Mouse (Mus musculus) cerebellum, postnatal 36 days (tissue): ENCODE measurements around the gene Slc16a10.

ENCODE experiments used
- DNase-seq, 2 experiments: peaks; one replicate each; pipeline ENCODE4 v3.0.0; 2021 to 2022; ENCODE audit warnings: mixed read lengths in 2 of 2

Gene Slc16a10

GRCm38 (mm10) chr10:40141864-40142523 lies at the start of gene Slc16a10:
Gene Slc16a10, minus strand, starts transcription at chr10:40142258.
- peak; percentile 92 to 96 for DNase-seq

DNA sequence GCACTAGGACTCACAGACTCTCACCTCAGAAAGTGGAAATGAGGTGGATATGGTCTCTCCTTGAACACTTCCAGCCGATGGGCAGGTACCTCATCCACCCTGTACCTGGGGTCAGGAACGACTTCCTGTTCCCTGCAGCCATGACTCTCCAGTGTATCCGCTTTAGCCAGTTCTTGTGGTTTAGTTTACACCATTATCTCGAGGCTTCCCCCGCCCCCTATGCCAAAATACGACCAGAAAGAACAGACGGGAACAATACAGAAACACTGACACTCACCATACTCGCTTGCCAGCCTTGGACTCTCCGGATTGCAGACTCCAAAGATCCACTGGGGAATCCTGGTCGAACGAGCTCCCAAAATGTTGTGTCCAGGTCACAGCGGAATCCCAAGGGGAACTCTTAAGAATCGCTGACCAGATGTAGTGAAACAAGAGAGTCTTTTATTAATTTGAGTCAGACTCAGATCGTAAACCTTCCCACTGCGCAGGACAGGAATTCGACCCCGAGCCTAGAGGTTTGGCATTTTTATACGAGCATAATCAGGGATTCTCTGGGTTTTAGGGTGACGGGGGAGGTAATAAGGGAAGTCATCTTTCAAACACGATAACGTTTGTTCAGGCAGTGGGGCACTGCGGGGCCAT lies 49.4 kb upstream of the Slc16a10 start:
- no peak for DNase-seq

- DNase-seq: no peak
Observed at GRCm38 (mm10) chr10:40190871-40191270, 48.8 kb upstream of the Slc16a10 start.

DNA sequence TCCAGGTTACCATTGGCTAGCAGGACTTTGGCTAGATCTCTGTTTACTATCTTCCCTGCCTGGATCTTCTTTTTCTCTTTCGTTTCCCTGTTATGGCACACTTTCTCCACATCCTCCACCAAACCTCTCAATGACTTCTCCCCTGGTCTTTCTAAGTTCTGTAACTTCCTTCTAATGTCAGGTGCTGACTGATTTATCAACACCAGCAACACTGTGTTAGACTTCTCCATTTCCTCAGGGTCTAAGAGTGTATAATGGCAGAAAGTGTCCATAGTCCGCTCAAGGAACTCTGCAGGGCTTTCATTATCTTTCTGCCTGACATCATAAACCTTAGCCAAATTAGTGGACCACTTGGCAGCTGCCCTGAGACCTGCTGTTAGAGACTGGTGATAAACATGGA lies 47.6 kb upstream of the Slc16a10 start:
- DNase-seq: no peak

- DNase-seq: no peak
Observed at GRCm38 (mm10) chr10:40188831-40189230, 46.8 kb upstream of the Slc16a10 start.

DNA sequence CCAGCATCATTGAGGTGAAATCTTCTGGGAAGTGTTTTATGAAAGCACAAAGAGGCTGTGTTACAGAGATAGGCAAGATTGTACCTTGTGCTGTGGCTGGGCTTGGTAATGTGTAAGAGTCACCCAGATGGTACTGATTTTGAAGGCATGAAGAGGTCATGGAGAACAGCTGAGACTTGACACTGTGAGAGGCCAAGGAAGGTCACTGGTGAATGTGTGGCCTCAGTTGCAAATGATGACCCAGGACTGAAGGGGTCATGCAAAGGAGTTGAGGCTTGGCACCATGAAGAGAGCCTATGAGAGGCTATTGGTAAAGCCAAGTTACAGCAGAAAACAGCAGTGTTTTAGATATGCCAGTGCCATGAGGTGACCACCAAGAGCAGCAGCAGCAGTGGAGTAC lies 43.9 kb upstream of the Slc16a10 start:
- DNase-seq: no peak

DNA sequence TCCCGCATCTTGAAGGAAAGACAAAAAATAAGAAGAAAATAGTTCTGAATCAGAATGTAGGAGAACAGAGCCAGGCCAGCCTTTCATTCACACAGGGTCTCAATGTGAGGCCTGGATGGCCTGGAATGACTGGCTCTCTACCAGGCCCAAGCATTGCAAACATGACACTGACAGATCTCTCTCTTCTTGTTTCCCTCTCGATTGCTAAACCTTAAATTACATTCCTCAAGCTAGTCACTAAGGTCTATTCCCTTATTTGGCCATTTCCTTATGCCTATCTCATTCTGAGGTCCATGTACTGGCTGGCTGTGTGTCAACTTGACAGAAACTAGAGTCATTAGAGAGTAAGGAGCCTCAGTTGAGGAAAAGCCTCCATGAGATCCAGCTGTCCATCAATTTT lies 38.0 kb upstream of the Slc16a10 start:
- no peak for DNase-seq

- DNase-seq: no peak
Observed at GRCm38 (mm10) chr10:40179142-40179541, 37.1 kb upstream of the Slc16a10 start.

DNA sequence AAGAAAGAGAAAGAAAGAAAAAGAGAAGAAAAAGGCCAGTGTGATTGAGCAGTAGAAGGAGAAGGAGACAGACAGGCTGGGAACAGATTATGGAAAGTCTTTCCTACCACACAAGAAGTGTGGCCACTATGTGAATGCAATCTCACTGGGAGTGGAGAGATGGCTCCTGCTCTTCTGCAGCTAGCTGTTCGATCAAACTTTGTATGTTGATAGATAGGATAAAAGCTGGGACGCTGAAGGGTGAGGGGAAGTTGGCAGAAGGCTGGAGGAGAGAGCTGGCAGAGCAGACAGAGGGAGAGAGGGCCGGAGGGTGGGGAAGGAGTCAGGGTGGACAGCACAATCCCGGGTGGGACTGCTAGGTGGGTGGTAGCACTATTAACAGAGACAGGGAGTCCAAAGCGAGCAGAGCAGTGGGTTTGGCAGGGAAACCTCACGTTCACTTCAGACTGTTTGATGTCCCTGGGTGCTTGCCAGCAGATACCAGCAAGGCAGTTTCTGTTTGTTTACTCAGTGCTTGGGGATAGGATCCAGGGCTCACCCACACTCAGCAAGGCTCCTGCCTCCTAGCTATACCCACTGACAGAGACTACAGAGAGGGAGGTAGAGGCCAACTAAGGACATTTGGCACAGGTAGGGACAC lies 35.4 kb upstream of the Slc16a10 start:
- peak in 1 of 2 experiments; percentile 13 for DNase-seq

GRCm38 (mm10) chr10:40172136-40172535 lies 30.1 kb upstream of the Slc16a10 start:
- DNase-seq: no peak

DNA sequence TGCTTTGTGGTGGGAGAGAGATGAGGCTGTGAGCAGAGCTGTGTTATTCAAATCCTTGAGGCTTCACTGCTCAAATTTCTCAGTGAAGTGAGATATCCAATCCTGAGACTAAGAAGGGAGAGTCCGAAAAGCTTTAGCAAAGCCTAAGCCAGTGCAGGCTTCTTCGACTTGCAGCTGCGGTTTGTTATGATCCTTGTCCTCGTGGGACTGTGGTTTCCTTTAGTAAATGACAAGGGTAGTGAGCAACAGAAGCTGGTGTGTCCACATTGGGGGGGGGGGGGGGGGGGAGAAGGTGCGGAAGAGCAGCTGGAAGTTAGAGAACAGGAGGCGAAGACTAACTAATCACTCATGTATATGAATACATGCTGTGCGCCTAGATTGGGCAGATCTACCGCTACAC lies 29.2 kb upstream of the Slc16a10 start:
- no peak for DNase-seq

- DNase-seq: no peak
Observed at GRCm38 (mm10) chr10:40170141-40170558, 28.1 kb upstream of the Slc16a10 start.

DNA sequence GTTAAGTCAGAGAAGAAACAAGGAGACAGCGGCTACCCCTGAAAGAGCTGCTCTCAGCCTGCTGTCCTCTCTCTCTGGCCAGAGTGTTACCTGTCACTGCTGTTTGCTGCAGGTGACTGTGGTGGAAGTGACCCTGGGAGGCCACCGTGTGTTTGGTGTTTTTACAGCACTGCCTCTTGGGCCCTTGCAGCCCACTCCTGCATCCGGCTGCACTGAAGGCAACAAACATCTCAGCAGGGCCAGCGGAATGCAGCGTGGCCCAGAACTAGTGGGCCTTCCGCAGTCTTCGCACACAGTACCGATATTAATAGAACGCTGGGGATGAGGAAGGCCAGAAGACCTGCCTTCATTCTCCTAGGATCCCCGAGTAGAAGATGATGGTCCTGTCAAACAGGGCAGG lies 27.5 kb upstream of the Slc16a10 start:
- no peak for DNase-seq

- no peak for DNase-seq
Observed at GRCm38 (mm10) chr10:40169088-40169487, 27.0 kb upstream of the Slc16a10 start.

DNA sequence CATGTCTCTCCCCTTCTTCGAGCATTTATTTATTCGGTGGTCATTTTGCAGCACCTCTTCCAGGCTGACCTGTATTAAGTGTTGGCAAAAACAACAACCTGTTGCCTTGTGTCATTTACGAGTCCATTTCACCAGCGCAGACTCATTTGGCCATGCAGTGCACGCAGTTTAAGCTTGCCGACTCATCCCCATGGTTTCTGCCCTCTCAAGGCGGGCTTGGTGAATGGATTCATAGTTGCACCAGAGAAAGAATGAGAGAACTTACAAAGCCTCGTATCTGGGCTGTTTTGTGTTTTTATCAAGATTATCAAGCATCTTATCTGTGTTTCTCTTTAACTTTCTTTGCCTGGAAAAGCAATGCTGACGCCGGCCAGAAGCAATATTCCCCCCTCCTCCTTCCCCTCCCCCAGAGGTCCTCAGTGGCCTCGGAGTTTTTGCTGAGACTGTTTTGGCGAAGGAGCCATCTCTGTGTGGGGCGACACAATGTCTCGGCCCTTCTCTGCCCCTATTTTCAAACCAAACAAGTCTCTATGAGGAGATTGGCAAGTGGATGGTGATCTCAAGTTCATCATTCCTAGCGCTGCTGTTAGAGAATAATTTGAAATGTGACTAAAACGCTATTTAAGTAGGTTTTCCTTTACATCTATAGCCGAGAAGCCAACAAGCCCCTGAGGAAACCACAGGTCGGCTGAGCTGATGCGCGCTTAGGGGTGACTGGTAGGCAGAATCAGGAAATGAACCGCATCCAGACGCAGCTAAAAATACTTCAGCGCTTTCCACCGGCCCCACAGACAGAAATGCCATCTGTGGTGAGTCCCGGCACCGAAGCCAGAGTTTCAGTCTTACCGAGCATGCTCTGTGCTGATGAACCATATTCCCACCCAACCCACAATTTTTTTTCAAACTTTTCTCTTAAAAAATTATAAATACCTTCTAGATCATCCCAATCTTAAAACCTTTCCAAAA lies 22.6 kb upstream of the Slc16a10 start:
- DNase-seq: peak; percentile 33 to 40

DNA sequence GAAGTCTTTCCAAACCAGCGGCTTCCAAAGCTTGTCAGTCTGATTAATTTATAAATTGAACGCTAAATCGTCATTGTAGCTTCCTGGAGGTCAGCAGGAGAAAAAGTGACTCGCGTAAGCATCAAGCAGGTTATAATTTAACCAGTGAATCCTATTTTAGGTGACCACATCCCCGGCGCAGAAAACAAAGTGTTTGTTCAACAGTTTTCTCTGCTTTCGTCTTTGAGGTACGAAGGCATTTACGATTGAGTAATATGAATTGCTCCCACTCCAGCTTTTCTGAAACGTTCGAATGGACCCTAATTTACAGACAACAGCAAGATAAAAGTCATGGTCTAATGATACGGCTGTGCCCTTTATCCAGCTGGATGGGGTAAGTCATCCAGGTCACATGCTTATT lies 21.9 kb upstream of the Slc16a10 start:
- DNase-seq: no peak

DNA sequence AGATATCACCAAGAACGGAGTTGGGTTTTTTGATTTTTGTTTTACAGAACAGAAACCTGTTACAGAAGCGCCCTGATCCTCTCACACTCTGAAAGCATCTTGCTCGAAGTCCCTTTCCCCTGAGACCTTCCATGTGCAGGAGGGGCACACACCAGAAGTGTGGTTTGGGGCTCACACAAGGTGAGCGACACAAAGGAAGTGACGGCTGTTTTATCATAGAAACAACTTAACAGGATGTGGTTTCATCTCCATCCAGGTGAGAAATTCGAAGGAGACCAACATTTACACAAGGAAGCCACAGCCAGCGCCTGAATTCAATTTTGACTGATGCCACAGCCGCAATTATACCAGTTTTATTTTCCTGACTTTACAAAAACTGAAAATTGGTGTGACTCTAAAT lies 21.3 kb upstream of the Slc16a10 start:
- DNase-seq: no peak

DNA sequence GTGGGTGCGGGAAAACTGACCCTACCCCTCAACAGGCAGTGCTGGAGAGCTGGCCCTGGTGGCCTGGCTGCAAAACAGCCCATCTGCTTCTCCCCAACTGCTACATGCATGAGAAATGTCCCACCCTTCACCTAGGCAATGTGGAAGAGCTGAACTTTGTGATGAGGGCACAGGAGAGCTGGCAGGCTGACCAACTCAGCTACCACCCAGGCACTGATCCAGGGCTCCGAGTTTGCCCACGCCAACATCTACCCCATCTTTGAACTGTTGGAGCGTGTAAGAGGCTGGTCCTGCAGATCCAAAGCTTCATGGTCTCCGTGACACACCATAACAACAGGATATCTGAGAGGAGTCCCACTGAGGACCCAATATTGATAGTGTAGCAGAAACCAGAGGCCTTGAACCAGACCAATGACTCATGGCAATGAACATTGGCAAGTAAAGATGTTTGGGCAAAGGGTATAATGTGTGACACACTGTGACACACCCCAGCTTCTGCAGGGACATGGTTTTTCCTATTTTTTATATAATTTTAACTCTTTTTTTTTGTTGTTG lies 19.7 kb upstream of the Slc16a10 start:
- no peak for DNase-seq

DNA sequence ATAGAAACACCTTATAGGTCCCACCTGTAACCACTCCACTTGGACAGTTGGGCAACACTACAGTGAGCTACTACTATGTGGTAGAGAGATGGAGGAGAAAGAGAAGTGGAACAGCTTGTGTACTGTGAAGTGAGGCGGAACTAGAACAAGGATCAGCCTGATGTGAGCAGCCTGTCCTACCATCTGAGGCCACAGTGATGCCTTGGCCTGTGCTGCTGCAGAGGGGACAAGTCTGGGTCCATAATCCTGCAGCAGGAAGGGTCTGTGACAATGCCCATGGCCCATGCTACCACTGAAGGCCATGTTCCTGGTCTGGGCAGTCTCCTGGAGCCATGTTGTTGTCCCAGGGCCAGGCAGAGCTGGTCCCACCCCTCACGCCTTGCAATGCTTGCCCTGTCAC lies 19.2 kb upstream of the Slc16a10 start:
- DNase-seq: no peak

- DNase-seq: no peak
Observed at GRCm38 (mm10) chr10:40152550-40152857, 10.4 kb upstream of the Slc16a10 start.

GRCm38 (mm10) chr10:40151852-40152549 lies 9.9 kb upstream of the Slc16a10 start:
- no peak for DNase-seq

GRCm38 (mm10) chr10:40149584-40150145 lies 7.6 kb upstream of the Slc16a10 start:
- no peak for DNase-seq
